Mouse (Mus musculus): Measurements from ENCODE around the gene Coil. TPM values are rescaled to one million over a fixed set of nuclear protein-coding genes. Genes with fewer than 3 reads are reported as not detected.
"Not testable (repeated sequence)": the region's sequence is repeated elsewhere in the genome, so short reads cannot be mapped to it uniquely, and the experiment has no call there.

Coil gene
- polyA plus RNA-seq, 1 experiment from 2014 or later, result 18.7 TPM

DNA sequence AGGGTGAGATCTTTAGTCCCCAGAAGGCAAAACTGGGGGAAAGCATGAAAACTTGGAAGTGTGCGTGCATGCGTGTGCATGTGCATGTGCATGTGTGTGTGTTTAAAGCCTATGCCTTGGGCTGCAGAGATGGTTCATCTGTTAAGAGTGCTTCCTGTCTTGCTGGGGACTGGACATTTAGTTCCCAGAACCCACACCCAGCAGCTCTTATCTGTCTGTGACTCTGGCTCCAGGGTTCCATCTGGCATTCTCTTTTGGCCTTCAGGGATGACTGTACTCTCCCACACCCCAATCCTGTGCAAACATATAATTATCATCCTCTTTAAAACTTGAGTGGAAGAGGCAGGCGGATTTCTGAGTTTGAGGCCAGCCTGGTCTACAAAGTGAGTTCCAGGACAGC lies 56.1 kb downstream of the Coil start:
- no peaks in the 10 kb centered on the region for H3K36me3 ChIP-seq
- H3K27ac ChIP-seq (replicated peaks), result no peak overlapping the region
- WGBS, result 89% methylated on average over 3 of the region's 3 CpGs
- ATAC-seq (ENCODE audit: insufficient number of reproducible peaks, low FRiP score, low TSS enrichment, low read depth), result no peak
- no peaks in the 10 kb centered on the region for H3K27me3 ChIP-seq
- no peak overlapping the region for H3K4me2 ChIP-seq (replicated peaks)
- H3K9ac ChIP-seq, result no peak overlapping the region
- H3K4me3 ChIP-seq (replicated peaks), result no peak overlapping the region
- peaks cover 18% of the 10 kb centered on the region; the same call in 1 of the 2 replicates for H3K4me1 ChIP-seq
- no peaks in the 10 kb centered on the region for H3K9me3 ChIP-seq (replicated peaks)

DNA sequence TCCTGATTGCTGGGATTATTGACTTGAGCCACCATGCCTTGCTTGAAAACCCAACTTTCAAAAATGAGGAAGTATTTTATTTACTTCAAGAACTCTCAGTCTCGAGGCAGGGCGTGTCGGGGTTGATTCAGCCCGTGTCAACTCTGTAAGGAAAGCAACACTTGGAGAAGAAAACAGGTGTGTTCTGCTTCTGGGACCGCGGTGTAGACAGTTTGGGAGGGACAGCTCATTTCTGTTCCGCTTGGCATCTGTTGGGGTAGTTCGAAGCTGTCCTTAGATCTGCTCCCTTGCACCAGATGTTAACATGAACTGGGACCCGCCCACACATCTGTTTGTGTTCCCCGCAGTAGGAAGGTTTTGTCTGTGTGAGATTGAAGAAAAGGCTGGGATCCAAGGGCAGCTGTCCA lies 57.9 kb downstream of the Coil start:
- WGBS, result 47% methylated on average over 10 of the region's 10 CpGs
- ATAC-seq (ENCODE audit: insufficient number of reproducible peaks, low FRiP score, low TSS enrichment, low read depth), result no peak
- peaks cover 18% of the 10 kb centered on the region; the same call in 1 of the 2 replicates for H3K4me1 ChIP-seq
- H3K27me3 ChIP-seq, result no peaks in the 10 kb centered on the region
- no peak overlapping the region for H3K4me3 ChIP-seq (replicated peaks)
- no peak overlapping the region for H3K27ac ChIP-seq (replicated peaks)
- no peaks in the 10 kb centered on the region for H3K36me3 ChIP-seq
- no peak overlapping the region for H3K4me2 ChIP-seq (replicated peaks)
- H3K9ac ChIP-seq, result no peak overlapping the region
- no peaks in the 10 kb centered on the region for H3K9me3 ChIP-seq (replicated peaks)

DNA sequence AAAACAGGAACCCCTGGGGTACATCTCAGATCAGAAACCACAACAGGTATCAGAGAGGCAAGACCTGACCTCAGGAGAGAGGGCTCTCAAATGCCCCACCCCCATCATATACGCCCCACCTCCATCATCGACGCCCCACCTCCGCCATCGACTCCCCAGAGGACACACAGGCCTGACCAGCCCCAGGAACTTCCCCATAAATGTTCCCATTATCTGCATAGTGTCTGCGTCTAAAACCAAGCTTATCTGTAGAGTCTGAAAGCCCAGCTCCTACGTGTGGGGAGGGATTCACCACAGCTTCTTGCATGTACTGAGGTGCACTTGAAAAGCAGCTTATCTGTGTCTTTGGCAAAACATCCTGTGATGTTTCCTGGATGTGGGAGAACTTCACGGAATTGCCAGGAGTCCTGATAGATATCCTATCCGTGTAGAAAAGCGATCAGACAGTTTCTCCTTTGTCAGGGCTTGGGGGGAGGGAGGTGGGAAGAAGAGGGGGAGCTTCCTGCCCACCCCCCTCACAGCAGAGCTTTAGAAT lies 58.9 kb downstream of the Coil start:
- no peaks in the 10 kb centered on the region for H3K27me3 ChIP-seq
- no peaks in the 10 kb centered on the region for H3K36me3 ChIP-seq
- peaks cover 17% of the 10 kb centered on the region; the same call in 1 of the 2 replicates for H3K4me1 ChIP-seq
- no peak overlapping the region for H3K9ac ChIP-seq
- no peak overlapping the region for H3K4me3 ChIP-seq (replicated peaks)
- no peak overlapping the region for H3K4me2 ChIP-seq (replicated peaks)
- no peak for ATAC-seq (ENCODE audit: insufficient number of reproducible peaks, low FRiP score, low TSS enrichment, low read depth)
- H3K27ac ChIP-seq (replicated peaks), result no peak overlapping the region
- no peaks in the 10 kb centered on the region for H3K9me3 ChIP-seq (replicated peaks)
- 54% methylated on average over 10 of the region's 10 CpGs for WGBS

DNA sequence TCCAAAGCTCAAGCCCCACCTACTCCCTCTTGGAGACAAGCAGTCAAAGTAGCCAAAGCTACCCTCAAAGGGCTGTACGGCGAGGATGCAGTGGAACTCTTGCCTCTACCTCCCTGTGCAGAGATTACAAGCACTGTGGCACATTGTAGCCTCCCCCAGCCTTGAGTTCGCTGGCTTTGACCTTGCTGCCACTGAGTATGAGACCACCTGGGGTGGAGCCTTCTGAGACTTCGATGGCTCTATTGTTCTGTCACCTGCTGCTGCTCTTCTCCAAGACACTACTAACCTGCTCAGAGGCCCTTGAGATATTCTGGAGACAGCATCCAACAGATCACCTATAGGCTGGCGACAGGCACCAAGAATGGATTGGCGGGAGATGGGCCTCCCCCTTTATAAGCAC lies 60.5 kb downstream of the Coil start:
- H3K27ac ChIP-seq (replicated peaks), result no peak overlapping the region
- no peak for ATAC-seq (ENCODE audit: insufficient number of reproducible peaks, low FRiP score, low TSS enrichment, low read depth)
- H3K9me3 ChIP-seq (replicated peaks), result no peaks in the 10 kb centered on the region
- H3K27me3 ChIP-seq, result no peaks in the 10 kb centered on the region
- WGBS, result 78% methylated on average over 6 of the region's 6 CpGs
- 0 out of 2 replicates have a peak, but pooled peaks cover 8% of the 10 kb centered on the region for H3K4me1 ChIP-seq
- no peak overlapping the region for H3K9ac ChIP-seq
- no peak overlapping the region for H3K4me2 ChIP-seq (replicated peaks)
- H3K4me3 ChIP-seq (replicated peaks), result no peak overlapping the region
- no peaks in the 10 kb centered on the region for H3K36me3 ChIP-seq

DNA sequence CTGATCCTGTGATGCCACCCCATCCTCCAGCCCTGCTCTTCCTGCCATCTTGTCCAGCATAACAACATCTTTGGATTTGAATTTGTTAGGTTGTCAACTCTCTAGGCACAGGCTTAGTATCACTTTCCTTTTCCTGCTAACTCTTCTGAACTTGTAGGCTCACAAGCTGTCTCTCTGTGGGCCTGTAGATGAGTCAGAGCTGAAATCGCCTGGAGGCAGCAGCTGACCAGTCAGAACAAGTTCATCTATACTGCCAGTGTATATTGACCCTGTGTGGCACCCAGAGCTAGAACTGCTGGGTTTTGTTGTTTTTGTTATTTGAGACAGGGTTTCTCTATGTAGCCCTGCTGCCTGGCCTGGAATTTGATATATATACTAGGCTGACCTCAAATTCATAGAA lies 61.1 kb downstream of the Coil start:
- Histone ChIP-seq H3K4me3 (replicated peaks) (no peak overlapping the region), H3K9me3 (replicated peaks) (no peaks in the 10 kb centered on the region), H3K36me3 (no peaks in the 10 kb centered on the region), H3K4me2 (replicated peaks) (no peak overlapping the region), H3K27ac (replicated peaks) (no peak overlapping the region), H3K27me3 (no peaks in the 10 kb centered on the region), H3K4me1 (0 out of 2 replicates have a peak, but pooled peaks cover 8% of the 10 kb centered on the region), H3K9ac (no peak overlapping the region)
- 56% methylated on average over 1 of the region's 1 CpGs for WGBS
- ATAC-seq (ENCODE audit: insufficient number of reproducible peaks, low FRiP score, low TSS enrichment, low read depth), result no peak; the same call in 1 of the 2 replicates

DNA sequence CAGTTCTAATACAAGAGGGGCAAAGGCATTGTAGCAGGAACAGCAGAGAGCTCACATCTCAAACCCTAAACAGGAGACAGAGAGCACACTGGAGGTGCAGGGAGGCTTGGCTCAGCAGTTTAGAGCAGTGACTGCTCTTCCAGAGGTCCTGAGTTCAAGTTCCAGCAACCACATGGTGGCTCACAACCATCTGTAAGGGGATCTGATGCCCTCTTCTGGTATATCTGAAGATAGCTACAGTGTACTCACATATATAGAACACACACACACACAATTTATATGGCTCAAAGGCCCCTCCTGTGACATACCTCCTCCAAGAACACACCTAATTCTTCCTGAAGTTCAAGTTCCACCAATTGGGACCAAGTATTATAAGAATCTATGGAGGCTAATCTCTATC lies 64.5 kb downstream of the Coil start:
- Histone ChIP-seq H3K4me1 (no peaks in the 10 kb centered on the region), H3K27ac (replicated peaks) (no peak overlapping the region), H3K27me3 (no peaks in the 10 kb centered on the region), H3K36me3 (peaks cover 16% of the 10 kb centered on the region; the same call in 1 of the 2 replicates), H3K4me2 (replicated peaks) (no peak overlapping the region), H3K9me3 (replicated peaks) (no peaks in the 10 kb centered on the region), H3K9ac (no peak overlapping the region), H3K4me3 (replicated peaks) (no peak overlapping the region)
- ATAC-seq (ENCODE audit: insufficient number of reproducible peaks, low FRiP score, low TSS enrichment, low read depth), result no peak

DNA sequence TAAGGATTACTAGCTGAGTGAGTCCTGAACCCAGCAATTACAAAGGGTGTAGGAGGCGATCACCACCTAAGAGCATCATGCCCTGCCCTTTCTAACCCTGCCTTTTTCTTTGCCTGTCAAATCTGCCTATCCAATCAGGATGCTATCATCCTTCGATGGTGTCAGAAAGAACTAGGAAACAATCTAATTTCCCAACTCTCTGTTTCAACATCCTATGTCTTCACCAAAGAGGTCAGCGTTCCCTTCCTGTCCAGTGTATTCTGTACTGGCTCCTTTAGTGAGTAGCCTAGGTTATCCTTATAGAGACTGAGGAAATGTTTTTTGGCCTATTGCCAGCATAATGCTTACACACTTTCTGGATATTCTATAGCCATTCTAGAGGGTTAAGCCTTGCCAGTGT lies 65.5 kb downstream of the Coil start:
- H3K27me3 ChIP-seq, result no peaks in the 10 kb centered on the region
- H3K9ac ChIP-seq, result no peak overlapping the region
- no peak overlapping the region for H3K4me2 ChIP-seq (replicated peaks)
- no peaks in the 10 kb centered on the region for H3K4me1 ChIP-seq
- H3K9me3 ChIP-seq (replicated peaks), result no peaks in the 10 kb centered on the region
- peaks cover 25% of the 10 kb centered on the region for H3K36me3 ChIP-seq
- 81% methylated on average over 3 of the region's 3 CpGs for WGBS
- no peak for ATAC-seq (ENCODE audit: insufficient number of reproducible peaks, low FRiP score, low TSS enrichment, low read depth)
- no peak overlapping the region for H3K4me3 ChIP-seq (replicated peaks)
- H3K27ac ChIP-seq (replicated peaks), result no peak overlapping the region

DNA sequence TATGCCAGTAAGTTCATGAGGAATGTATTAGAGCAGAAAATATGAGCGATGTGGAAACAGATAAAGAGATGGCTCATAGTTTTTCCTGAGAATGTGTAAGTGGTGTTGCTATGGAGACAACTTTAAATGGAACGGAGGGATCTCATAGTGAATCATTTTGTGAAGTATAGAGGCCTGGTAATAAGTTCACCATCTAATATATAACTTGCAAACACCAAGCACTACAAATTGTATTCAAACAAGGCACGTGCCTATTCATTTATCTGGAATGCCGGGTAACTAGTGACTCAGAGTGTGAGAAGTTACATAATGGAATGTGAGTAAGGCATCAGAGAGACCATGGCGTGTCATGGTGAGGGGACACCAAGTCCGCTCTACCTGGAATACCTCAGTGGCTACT lies 68.4 kb downstream of the Coil start:
- no peaks in the 10 kb centered on the region for H3K27me3 ChIP-seq
- H3K9me3 ChIP-seq (replicated peaks), result no peaks in the 10 kb centered on the region
- H3K4me3 ChIP-seq (replicated peaks), result no peak overlapping the region
- H3K4me2 ChIP-seq (replicated peaks), result no peak overlapping the region
- ATAC-seq (ENCODE audit: insufficient number of reproducible peaks, low FRiP score, low TSS enrichment, low read depth), result no peak
- no peak overlapping the region for H3K9ac ChIP-seq
- peaks cover 48% of the 10 kb centered on the region for H3K36me3 ChIP-seq
- no peak overlapping the region for H3K27ac ChIP-seq (replicated peaks)
- WGBS, result 85% methylated on average over 6 of the region's 6 CpGs
- no peaks in the 10 kb centered on the region for H3K4me1 ChIP-seq

DNA sequence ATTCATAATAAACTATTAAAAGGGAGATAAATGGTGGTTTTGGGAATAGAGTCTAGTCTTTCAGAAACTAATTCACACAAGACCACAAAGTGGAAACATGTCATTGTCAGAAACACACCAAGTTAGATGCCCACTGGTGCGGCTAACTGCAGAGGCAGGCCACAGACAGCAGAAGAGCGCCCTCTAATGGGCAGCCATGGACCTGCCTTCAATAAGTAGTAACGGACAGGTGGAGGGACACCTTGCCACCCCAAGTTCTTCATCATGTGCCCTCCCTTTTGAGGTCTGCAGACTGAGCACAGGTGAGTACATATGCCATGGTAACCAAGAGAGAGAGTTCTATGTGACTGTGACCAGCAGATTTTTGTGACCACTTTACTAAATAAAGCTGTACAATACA lies 69.3 kb downstream of the Coil start:
- Histone ChIP-seq H3K27me3 (no peaks in the 10 kb centered on the region), H3K9me3 (replicated peaks) (no peaks in the 10 kb centered on the region), H3K27ac (replicated peaks) (no peak overlapping the region), H3K36me3 (peaks cover 53% of the 10 kb centered on the region), H3K9ac (no peak overlapping the region), H3K4me1 (no peaks in the 10 kb centered on the region), H3K4me2 (replicated peaks) (no peak overlapping the region), H3K4me3 (replicated peaks) (no peak overlapping the region)
- 40% methylated on average over 3 of the region's 3 CpGs for WGBS
- ATAC-seq (ENCODE audit: insufficient number of reproducible peaks, low FRiP score, low TSS enrichment, low read depth), result no peak

DNA sequence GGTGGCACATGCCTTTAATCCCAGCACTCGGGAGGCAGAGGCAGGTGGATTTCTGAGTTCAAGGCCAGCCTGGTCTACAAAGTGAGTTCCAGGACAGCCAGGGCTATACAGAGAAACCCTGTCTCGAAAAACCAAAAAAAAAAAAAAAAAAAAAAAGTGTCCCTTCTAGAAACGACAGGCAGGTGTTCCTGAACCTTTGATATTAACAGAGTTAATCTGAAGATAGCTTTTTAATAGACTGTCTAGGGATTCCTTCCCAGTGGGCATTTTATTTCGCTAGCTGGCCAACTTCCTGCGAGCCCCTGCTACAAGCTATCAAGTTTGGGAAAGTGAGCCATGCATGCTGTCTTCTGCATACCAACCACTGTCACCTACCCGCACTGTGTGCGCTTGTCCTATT lies 71.0 kb downstream of the Coil start:
- not testable (repeated sequence) for H3K27ac ChIP-seq (replicated peaks); H3K9me3 ChIP-seq (replicated peaks); H3K27me3 ChIP-seq; H3K4me3 ChIP-seq (replicated peaks); H3K4me2 ChIP-seq (replicated peaks); H3K9ac ChIP-seq; H3K4me1 ChIP-seq; ATAC-seq (ENCODE audit: insufficient number of reproducible peaks, low FRiP score, low TSS enrichment, low read depth)
- WGBS, result 86% methylated on average over 6 of the region's 7 CpGs
- H3K36me3 ChIP-seq, result peaks cover 71% of the 10 kb centered on the region
